Mouse (Mus musculus) adrenal gland, postnatal 14 days (tissue): ENCODE data around the gene Olfr1535. TPM values are rescaled to one million over a fixed set of nuclear protein-coding genes. Genes with fewer than 3 reads are reported as not detected.

ENCODE experiments used
- DNase-seq: peaks from one replicate; pipeline ENCODE4 v3.0.0; 2021; ENCODE audit warnings: mixed read lengths
- long read RNA-seq, 2 experiments: library from polyadenylated mRNA; stranded (forward); transcript quantifications; one replicate each; pipeline ENCODE4 v2.0.0; 2021
- total RNA-seq: library from RNA; stranded (reverse); gene quantifications from 2 replicates; pipeline ENCODE4 v1.2.3, GENCODE M21; 2021

Gene Olfr1535
- not detected in 2 replicates for total RNA-seq
- long read RNA-seq, experiment 1 = 0 reads
- long read RNA-seq, experiment 2 = 0 reads

DNA sequence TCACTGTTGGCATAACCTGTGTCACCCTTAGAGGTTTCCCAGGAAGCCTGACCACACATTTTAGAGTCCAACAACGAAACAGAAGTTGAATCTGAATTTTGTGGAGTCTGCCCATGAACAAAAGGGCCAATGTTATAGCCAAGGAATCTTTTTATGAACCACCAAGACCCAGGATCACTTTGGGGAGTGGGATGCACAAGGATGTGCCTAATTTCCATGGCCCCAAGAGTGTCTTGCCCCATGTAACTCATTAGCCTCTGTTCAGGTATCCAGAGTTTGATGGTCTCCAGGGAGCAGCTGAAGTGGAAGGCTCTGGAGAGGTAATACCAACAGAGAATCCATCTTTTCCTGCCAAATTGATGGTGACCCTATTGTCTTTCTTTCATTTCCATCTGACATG, at the start of gene Olfr1535:
Gene Olfr1535, minus strand, starts transcription at position 101 of the 400 bp plus-strand sequence.
- DNase-seq = no peak

DNA sequence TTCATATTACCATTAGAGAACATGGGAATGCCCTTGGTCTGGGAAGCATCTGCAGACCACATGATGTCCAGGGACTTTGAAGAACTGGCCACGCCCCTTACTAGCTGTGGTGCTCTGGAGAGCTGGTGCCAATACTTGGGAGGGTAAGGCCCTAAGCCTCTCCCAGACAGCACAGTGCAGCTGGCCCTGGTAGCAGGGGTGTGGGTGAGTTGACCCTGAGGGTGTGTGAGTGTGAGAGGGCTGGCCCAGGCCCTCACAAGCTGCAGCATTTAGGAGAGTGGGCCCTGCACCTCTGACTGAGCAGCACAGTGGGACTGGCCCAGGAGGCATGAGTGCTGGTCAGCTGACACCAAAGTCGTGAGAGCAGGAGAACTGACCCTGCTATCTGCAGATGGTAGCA, 31.9 kb upstream of the Olfr1535 start:
- DNase-seq = no peak

DNA sequence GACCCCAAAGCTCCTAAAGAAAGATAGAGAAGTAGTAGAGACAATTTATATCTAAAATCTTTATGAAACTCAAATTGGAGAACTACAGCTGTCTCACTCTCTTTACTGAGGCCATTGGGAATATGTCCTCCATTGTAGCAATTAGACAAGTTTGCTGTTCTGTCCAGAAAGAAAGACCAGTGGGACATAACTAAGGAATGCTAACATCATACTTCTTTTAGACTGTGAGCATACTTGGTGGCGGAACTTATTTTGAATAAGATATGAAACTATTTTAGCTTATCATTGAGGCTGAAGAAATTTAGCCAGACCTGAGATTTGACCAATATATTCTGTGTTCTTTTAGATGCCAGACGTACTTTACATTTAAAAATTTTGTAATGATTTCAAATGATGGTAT, 22.0 kb upstream of the Olfr1535 start, which contains the start of gene Olfr1364:
Gene Olfr1364, minus strand, starts transcription at position 101 of the 400 bp plus-strand sequence.
- no peak for DNase-seq

DNA sequence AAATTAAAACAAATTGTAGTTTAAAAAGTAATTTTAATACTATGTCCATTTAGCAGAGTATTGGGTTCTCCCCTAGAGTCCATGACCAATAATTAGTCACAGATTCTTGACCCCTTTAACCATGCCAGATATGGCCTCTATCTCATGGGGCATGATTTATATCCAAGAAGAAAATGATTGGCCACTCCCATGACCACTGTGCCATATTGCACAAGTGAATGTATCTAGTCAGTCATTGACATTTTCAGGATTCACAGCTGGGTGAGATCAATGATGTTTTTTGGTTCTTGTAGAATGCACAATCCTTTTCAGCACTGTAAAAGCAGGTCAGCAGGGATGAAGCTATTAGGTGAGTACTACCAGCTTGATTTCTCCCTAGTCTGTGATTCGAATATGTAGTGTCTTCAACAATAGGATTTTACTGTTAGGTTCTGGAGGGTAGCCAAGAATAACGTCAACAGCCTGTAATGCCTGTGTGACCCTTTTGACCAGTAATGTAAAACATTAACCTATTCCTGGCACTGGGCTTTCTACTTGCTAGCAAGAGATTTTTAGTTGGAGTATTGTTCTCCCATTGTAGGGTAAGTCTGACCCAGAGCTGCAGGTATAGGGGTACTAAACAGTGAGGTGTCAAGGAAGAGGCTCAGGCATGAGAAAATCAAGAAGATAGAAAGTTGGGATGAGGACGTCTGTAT, 9.1 kb downstream of the Olfr1535 start:
- no peak for DNase-seq

DNA sequence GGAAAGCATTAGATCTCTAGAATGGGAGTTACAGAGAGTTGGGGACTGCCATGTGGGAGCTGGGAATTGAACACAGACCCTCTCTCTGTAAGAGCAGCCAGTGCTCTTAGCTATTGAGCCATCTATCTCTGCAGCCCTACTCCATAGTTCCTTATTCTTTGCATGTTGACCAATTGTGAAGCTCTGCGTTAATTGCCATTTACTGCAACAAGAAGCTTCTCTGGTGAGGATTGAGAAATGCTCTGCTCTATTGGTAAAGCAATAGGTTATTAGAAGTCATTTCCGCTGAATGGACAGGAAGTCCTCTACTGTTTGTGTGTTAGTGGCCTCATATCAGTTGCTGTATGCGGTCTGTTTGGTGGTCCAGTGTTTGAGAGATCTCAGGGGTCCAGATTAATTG, 10.2 kb downstream of the Olfr1535 start:
- no peak for DNase-seq

DNA sequence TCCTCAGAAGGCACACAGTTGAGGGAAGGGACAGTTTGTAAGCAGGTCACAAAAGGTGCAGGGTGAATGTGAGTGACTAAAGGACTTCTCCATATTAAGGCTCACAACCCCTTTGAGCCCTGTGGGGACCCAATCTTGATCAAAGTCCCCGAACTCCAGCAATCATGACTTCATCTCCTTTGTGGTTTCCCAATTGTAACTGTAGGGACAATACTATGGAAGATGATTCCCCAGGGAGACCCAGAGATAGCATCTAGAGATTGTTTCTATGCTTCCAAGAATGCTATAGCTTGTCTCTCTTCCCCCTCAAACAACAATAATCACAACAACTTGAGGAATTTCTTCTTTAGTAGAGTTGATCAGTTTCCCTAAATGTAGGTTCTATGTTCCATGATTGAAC, 17.0 kb downstream of the Olfr1535 start, which contains the start of gene Olfr1366:
Gene Olfr1366, minus strand, starts transcription at position 101 of the 400 bp plus-strand sequence.
- no peak for DNase-seq

DNA sequence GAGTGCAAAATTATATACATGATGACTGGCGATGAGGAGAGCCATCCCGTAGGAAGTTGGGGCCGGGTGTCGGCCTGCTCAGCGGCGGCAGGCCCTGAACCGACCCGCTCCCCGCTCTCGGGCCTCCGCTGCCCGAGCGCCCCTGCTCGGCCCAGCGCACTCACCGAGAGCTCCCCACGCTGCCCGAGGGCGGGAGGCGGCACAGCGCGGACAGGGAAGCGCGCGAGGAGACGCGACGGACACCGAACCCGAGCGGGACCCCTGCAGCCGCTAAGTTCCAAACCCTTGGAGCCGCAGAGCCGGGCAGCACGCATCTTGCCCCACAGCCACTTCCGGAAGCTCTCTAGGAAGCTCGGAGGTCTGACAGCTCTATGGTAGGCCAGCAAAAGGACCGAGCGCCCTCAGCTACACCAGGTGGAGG, 28.9 kb downstream of the Olfr1535 start, which contains the start of gene Zkscan8:
Gene Zkscan8, minus strand, starts transcription at position 340 of the 421 bp plus-strand sequence.
- peak; percentile 93 for DNase-seq

DNA sequence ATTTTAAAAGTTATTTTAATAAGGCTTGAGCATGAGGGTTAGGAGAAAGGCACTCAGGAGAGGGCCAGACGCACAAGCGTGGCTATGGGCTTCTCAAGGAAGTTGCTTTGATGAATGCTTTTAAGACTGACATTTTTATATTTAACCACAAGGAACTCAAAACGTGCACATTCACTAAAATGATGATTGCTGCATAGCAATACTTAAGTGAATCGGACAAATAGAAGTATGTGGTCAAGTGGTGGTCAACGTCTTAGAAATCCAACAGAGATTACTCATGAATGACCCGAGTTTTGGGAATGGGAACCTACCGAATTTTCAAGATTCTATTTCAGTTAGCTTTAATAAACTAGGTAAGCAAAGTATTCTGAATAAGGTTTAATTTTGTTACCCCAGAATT, 29.6 kb downstream of the Olfr1535 start:
- no peak for DNase-seq

DNA sequence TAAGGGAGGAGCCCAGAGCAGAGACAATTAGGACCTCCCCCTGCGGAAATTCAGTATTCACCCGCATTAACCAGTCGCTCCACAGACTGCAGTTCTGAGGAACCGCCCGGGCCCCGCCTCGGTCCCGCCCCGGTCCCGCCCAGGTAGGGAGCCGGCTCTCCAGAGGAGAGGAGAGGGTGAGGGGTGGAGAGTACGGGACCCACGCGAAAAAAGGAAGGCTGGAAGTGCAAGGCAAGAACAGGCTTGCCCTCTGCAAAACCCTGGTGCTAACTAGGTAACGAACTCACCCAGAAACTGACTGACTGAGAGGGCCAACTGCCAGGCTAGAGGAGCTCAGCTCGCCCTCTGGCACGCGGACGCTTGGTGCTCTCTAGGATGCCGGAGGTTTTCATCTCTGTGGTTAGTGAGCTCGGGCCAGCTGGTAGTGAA, 53.5 kb downstream of the Olfr1535 start:
- DNase-seq = peak; percentile 92

Other genes with a start within 250 kb of the Olfr1535 start
- gene Gpx6, start 247.8 kb downstream of the Olfr1535 start, total RNA-seq = not detected in 2 replicates
- gene Olfr1367, start 213.0 kb downstream of the Olfr1535 start, total RNA-seq = not detected in 2 replicates
- gene Zscan12, start 197.1 kb downstream of the Olfr1535 start, total RNA-seq = 8.0 and 10.1 TPM in 2 replicates
- gene Zkscan3, start 157.1 kb downstream of the Olfr1535 start, total RNA-seq = 57.7 and 64.0 TPM in 2 replicates
- 0.79 and 0.85 TPM in 2 replicates for gene Pgbd1, start 118.8 kb downstream of the Olfr1535 start, total RNA-seq
- gene Zscan26, start 106.2 kb downstream of the Olfr1535 start, total RNA-seq = 32.2 and 35.4 TPM in 2 replicates
- gene Nkapl, start 91.4 kb downstream of the Olfr1535 start, total RNA-seq = 1.4 and 1.7 TPM in 2 replicates
- gene Zkscan4, start 81.0 kb downstream of the Olfr1535 start, total RNA-seq = 2.3 and 3.9 TPM in 2 replicates
- gene Gm10065, start 80.5 kb downstream of the Olfr1535 start, total RNA-seq = not detected in 2 replicates
- gene AK157302, start 64.7 kb downstream of the Olfr1535 start, total RNA-seq = 16.7 and 18.3 TPM in 2 replicates
- gene Gm11273, start 58.5 kb downstream of the Olfr1535 start, total RNA-seq = 174 and 184 TPM in 2 replicates
- gene Zkscan8, start 28.8 kb downstream of the Olfr1535 start, total RNA-seq = 17.4 and 20.4 TPM in 2 replicates
- not detected in 2 replicates for gene Olfr1366, start 17.1 kb downstream of the Olfr1535 start, total RNA-seq
- not detected in 2 replicates for gene Olfr1364, start 21.9 kb upstream of the Olfr1535 start, total RNA-seq
- gene Olfr1362, start 54.1 kb upstream of the Olfr1535 start, total RNA-seq = not detected in 2 replicates
- not detected in 2 replicates for gene Olfr11, start 82.6 kb upstream of the Olfr1535 start, total RNA-seq
- gene Olfr1361, start 103.5 kb upstream of the Olfr1535 start, total RNA-seq = not detected in 2 replicates
- not detected in 2 replicates for gene Olfr1360, start 117.5 kb upstream of the Olfr1535 start, total RNA-seq
- gene Olfr1359, start 138.2 kb upstream of the Olfr1535 start, total RNA-seq = not detected in 2 replicates
- 191 and 254 TPM in 2 replicates for gene Hist1h2bl, start 156.2 kb upstream of the Olfr1535 start, total RNA-seq
- 129 and 184 TPM in 2 replicates for gene Hist1h2ai, start 156.5 kb upstream of the Olfr1535 start, total RNA-seq
- gene Hist1h3h, start 157.8 kb upstream of the Olfr1535 start, total RNA-seq = 287 and 324 TPM in 2 replicates
- 57.9 and 74.0 TPM in 2 replicates for gene Hist1h2bm, start 162.2 kb upstream of the Olfr1535 start, total RNA-seq
- gene Hist1h4j, start 175.2 kb upstream of the Olfr1535 start, total RNA-seq = 35.2 and 49.4 TPM in 2 replicates
- gene Hist1h4k, start 190.6 kb upstream of the Olfr1535 start, total RNA-seq = 468 and 533 TPM in 2 replicates
- gene Hist1h2ak, start 193.9 kb upstream of the Olfr1535 start, total RNA-seq = 72.0 and 91.7 TPM in 2 replicates
- gene Hist1h2bn, start 194.2 kb upstream of the Olfr1535 start, total RNA-seq = 127 and 142 TPM in 2 replicates
- gene Hist1h1b, start 220.7 kb upstream of the Olfr1535 start, total RNA-seq = 129 and 152 TPM in 2 replicates
- 215 and 253 TPM in 2 replicates for gene Hist1h3i, start 223.5 kb upstream of the Olfr1535 start, total RNA-seq
- 38.5 and 43.6 TPM in 2 replicates for gene Hist1h2an, start 227.3 kb upstream of the Olfr1535 start, total RNA-seq
- 68.9 and 94.7 TPM in 2 replicates for gene Hist1h2bp, start 227.6 kb upstream of the Olfr1535 start, total RNA-seq